Mouse (Mus musculus): ENCODE data around the gene Clec4g. TPM values are rescaled to one million over a fixed set of nuclear protein-coding genes. Genes with fewer than 3 reads are reported as not detected.

Gene Clec4g
- polyA plus RNA-seq, 1 experiment from 2014 or later = 30.2 TPM

- peak; percentile 86 for ATAC-seq
- Histone ChIP-seq H3K4me2 (ENCODE audit: low read depth, low read length) (no peak overlapping the region), H3K4me1 (ENCODE audit: insufficient read depth) (no peaks in the 10 kb centered on the region), H3K27me3 (ENCODE audit: insufficient read depth, low read length) (no peaks in the 10 kb centered on the region), H3K27ac (ENCODE audit: low read depth) (no peak overlapping the region), H3K4me3 (ENCODE audit: low read depth, low read length) (no peak overlapping the region), H3K9me3 (ENCODE audit: low read length) (no peaks in the 10 kb centered on the region), H3K36me3 (replicated peaks; ENCODE audit: insufficient read depth, low read length) (no peaks in the 10 kb centered on the region), H3K9ac (replicated peaks) (no peak overlapping the region)
- DNase-seq = no peak
- peak; percentile 60; the same call in 1 of the 2 replicates for TF ChIP-seq EP300 (IDR thresholded peaks at IDR 0.05; ENCODE audit: low read depth)
- TF ChIP-seq CTCF (IDR thresholded peaks at IDR 0.05; ENCODE audit: low read depth) = no peak
- WGBS (ENCODE audit: insufficient replicate concordance) = 33% methylated on average over 1 of the region's 1 CpGs
These were observed 13.6 kb upstream of the Clec4g start for GRCm38 (mm10) chr8:3734084-3734483.

- Histone ChIP-seq H3K4me1 (ENCODE audit: insufficient read depth) (no peaks in the 10 kb centered on the region), H3K4me2 (ENCODE audit: low read depth, low read length) (no peak overlapping the region), H3K27ac (ENCODE audit: low read depth) (no peak overlapping the region), H3K9me3 (ENCODE audit: low read length) (no peaks in the 10 kb centered on the region), H3K27me3 (ENCODE audit: insufficient read depth, low read length) (no peaks in the 10 kb centered on the region), H3K4me3 (ENCODE audit: low read depth, low read length) (no peak overlapping the region), H3K9ac (replicated peaks) (no peak overlapping the region), H3K36me3 (replicated peaks; ENCODE audit: insufficient read depth, low read length) (no peaks in the 10 kb centered on the region)
- TF ChIP-seq EP300 (IDR thresholded peaks at IDR 0.05; ENCODE audit: low read depth) = no peak
- no peak for TF ChIP-seq CTCF (IDR thresholded peaks at IDR 0.05; ENCODE audit: low read depth)
- ATAC-seq (no peak), DNase-seq (no peak)
- 51% methylated on average over 1 of the region's 1 CpGs for WGBS (ENCODE audit: insufficient replicate concordance)
These were observed 590 bp upstream of the Clec4g start for GRCm38 (mm10) chr8:3721041-3721440.

GRCm38 (mm10) chr8:3718559-3718958 lies 1.9 kb downstream of the Clec4g start:
- no peak overlapping the region for H3K9ac ChIP-seq (replicated peaks)
- H3K4me3 ChIP-seq (ENCODE audit: low read depth, low read length) = no peak overlapping the region
- no peaks in the 10 kb centered on the region for H3K27me3 ChIP-seq (ENCODE audit: insufficient read depth, low read length)
- peak; percentile 74 for ATAC-seq
- H3K4me1 ChIP-seq (ENCODE audit: insufficient read depth) = no peaks in the 10 kb centered on the region
- H3K27ac ChIP-seq (ENCODE audit: low read depth) = no peak overlapping the region
- no peaks in the 10 kb centered on the region for H3K36me3 ChIP-seq (replicated peaks; ENCODE audit: insufficient read depth, low read length)
- 14% methylated on average over 14 of the region's 14 CpGs for WGBS (ENCODE audit: insufficient replicate concordance)
- TF ChIP-seq CTCF (IDR thresholded peaks at IDR 0.05; ENCODE audit: low read depth) (peak; percentile 99), EP300 (IDR thresholded peaks at IDR 0.05; ENCODE audit: low read depth) (no peak)
- DNase-seq = peak; percentile 80
- no peaks in the 10 kb centered on the region for H3K9me3 ChIP-seq (ENCODE audit: low read length)
- no peak overlapping the region for H3K4me2 ChIP-seq (ENCODE audit: low read depth, low read length)

GRCm38 (mm10) chr8:3717321-3717954 lies 3.0 kb downstream of the Clec4g start:
- no peak overlapping the region for H3K4me3 ChIP-seq (ENCODE audit: low read depth, low read length)
- TF ChIP-seq CTCF (IDR thresholded peaks at IDR 0.05; ENCODE audit: low read depth) (no peak), EP300 (IDR thresholded peaks at IDR 0.05; ENCODE audit: low read depth) (no peak)
- DNase-seq (no peak), ATAC-seq (no peak)
- no peaks in the 10 kb centered on the region for H3K9me3 ChIP-seq (ENCODE audit: low read length)
- WGBS (ENCODE audit: insufficient replicate concordance) = 66% methylated on average over 12 of the region's 12 CpGs
- no peaks in the 10 kb centered on the region for H3K4me1 ChIP-seq (ENCODE audit: insufficient read depth)
- H3K27me3 ChIP-seq (ENCODE audit: insufficient read depth, low read length) = no peaks in the 10 kb centered on the region
- H3K9ac ChIP-seq (replicated peaks) = no peak overlapping the region
- H3K27ac ChIP-seq (ENCODE audit: low read depth) = no peak overlapping the region
- no peaks in the 10 kb centered on the region for H3K36me3 ChIP-seq (replicated peaks; ENCODE audit: insufficient read depth, low read length)
- no peak overlapping the region for H3K4me2 ChIP-seq (ENCODE audit: low read depth, low read length)

- no peak for DNase-seq
- ATAC-seq = peak; percentile 41; the same call in 1 of the 2 replicates
- H3K36me3 ChIP-seq (replicated peaks; ENCODE audit: insufficient read depth, low read length) = no peaks in the 10 kb centered on the region
- no peaks in the 10 kb centered on the region for H3K27me3 ChIP-seq (ENCODE audit: insufficient read depth, low read length)
- H3K4me3 ChIP-seq (ENCODE audit: low read depth, low read length) = no peak overlapping the region
- peak overlapping the region; percentile 3 for H3K27ac ChIP-seq (ENCODE audit: low read depth)
- no peak overlapping the region for H3K9ac ChIP-seq (replicated peaks)
- TF ChIP-seq EP300 (IDR thresholded peaks at IDR 0.05; ENCODE audit: low read depth) = peak; percentile 67
- TF ChIP-seq CTCF (IDR thresholded peaks at IDR 0.05; ENCODE audit: low read depth) = no peak
- peaks cover 11% of the 10 kb centered on the region for H3K4me1 ChIP-seq (ENCODE audit: insufficient read depth)
- no peaks in the 10 kb centered on the region for H3K9me3 ChIP-seq (ENCODE audit: low read length)
- H3K4me2 ChIP-seq (ENCODE audit: low read depth, low read length) = peak overlapping the region; percentile 22
- WGBS (ENCODE audit: insufficient replicate concordance) = 13% methylated on average over 2 of the region's 2 CpGs
These were observed 8.8 kb downstream of the Clec4g start for GRCm38 (mm10) chr8:3711646-3712045.

GRCm38 (mm10) chr8:3710312-3710711 lies 10.1 kb downstream of the Clec4g start:
- WGBS (ENCODE audit: insufficient replicate concordance) = 54% methylated on average over 3 of the region's 3 CpGs
- H3K4me3 ChIP-seq (ENCODE audit: low read depth, low read length) = no peak overlapping the region
- no peak for ATAC-seq

More at GRCm38 (mm10) chr8:3710312-3710711, 10.1 kb downstream of the Clec4g start:
- H3K4me1 ChIP-seq (ENCODE audit: insufficient read depth) = peaks cover 11% of the 10 kb centered on the region
- H3K27me3 ChIP-seq (ENCODE audit: insufficient read depth, low read length) = no peaks in the 10 kb centered on the region
- no peak overlapping the region for H3K27ac ChIP-seq (ENCODE audit: low read depth)
- no peaks in the 10 kb centered on the region for H3K9me3 ChIP-seq (ENCODE audit: low read length)
- H3K9ac ChIP-seq (replicated peaks) = no peak overlapping the region
- DNase-seq = no peak
- H3K36me3 ChIP-seq (replicated peaks; ENCODE audit: insufficient read depth, low read length) = no peaks in the 10 kb centered on the region
- H3K4me2 ChIP-seq (ENCODE audit: low read depth, low read length) = no peak overlapping the region
- TF ChIP-seq EP300 (IDR thresholded peaks at IDR 0.05; ENCODE audit: low read depth) (no peak), CTCF (IDR thresholded peaks at IDR 0.05; ENCODE audit: low read depth) (no peak)

All from liver, postnatal 0 days (tissue).